Mouse (Mus musculus): ENCODE data around the gene Krt87.

The Krt87 gene

DNA sequence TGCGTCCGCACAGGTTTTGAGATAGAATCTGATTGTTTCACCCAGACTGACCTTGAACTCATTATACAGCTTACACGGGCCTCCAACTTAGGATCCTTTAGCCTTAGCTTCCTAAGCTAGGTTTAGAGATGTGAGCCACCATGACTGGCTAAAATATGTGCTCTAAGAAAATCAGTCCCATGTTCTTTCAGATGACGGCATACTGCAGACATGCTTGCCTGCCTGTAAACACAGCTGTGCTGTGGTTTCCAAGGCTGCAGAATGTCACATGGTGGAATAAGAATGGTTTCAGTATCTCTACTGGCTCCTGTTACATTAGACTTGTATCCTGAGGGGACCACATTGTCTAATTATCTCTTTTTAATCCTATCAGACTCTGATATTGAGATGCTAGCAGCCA is 19.7 kb downstream of the Krt87 start:
- DNase-seq (ENCODE audit: low spot score): no peak

DNA sequence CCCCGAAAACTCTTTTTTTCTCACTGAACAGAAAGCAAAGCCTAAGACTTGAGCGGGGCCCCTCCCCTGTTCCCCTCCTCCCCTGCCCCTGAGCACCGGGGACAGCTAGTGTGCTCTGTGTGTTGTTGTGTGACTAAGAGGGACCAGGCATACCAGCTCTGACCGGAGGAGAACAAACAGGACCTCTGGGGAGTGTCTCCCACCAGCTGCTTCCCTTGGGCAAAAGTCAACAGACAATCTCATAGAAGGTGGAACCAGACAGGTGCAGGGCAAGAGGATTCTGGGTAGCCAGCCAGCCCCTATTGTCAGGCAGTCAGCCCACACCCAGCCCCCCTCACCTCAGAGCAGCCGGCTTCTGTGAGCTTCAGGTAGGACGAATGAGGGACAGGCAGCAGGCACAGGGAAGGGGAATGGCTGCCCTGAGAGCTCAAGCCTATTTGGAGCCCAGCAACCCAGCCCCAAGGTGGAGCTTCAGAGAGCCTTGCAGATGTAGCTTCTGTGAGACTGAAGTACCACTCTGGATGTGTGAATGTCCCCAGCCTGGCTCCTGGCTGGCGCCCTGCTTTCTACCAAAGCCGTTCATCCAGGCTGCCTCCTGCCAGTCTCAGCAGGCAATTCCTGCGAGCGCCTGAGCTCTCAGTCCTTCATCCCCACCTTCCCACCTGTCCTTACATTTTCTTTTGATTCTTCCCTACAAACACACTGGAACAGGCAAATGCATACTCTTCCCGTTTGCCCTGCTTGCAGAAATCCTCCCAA is 23.6 kb downstream of the Krt87 start:
- DNase-seq (ENCODE audit: low spot score): no peak

DNA sequence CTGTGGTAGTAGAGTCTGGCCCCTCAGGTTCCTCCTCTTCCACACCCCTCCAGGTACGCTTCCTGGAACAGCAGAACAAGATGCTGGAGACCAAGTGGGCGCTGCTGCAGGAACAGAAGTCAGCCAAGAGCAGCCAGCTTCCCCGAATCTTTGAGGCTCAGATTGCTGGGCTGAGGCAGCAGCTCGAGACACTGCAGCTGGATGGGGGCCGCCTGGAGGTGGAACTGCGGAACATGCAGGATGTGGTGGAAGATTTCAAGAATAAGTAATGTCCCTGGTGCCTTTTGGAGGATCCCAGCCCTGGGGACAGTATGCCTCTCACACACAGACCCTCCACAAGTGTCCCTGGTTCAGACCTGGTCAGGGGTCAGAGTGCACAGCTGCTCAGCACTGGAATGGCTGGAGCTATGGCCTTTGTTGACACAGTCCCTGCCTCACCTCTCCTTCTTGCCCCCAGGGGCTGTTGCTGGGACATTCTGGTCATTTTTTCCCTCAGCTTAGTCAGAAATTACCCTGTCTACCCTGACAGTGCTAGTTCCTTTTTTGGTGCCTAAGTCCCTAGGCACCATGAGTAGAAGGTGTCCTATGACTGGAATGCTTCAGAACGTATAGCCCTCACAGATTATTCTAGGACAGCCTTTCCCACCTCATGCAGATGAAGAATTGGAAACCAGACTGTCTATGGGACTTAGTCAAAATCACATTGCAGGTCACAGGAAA is 24.5 kb downstream of the Krt87 start:
- no peak for DNase-seq (ENCODE audit: low spot score)

DNA sequence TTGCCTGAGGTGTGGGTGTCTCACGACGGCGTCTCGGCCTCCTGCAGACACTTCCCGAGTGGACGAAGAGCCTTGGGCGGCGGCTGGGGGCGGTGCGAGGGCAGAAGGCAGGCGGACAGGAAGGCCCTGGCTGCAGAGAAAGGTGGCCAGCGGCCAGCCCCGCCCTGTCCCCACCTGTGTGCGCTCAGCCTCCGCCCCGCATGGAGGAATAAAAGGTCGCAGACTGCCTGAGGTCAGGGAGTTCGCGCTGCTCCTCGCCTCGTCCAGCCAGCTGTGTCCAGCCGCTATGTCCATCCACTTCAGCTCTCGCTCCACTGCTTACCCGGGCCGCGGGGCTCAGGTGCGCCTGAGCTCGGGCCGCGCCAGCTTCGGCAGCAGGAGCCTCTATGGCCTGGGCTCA is 26.4 kb downstream of the Krt87 start:
- DNase-seq (ENCODE audit: low spot score): no peak

DNA sequence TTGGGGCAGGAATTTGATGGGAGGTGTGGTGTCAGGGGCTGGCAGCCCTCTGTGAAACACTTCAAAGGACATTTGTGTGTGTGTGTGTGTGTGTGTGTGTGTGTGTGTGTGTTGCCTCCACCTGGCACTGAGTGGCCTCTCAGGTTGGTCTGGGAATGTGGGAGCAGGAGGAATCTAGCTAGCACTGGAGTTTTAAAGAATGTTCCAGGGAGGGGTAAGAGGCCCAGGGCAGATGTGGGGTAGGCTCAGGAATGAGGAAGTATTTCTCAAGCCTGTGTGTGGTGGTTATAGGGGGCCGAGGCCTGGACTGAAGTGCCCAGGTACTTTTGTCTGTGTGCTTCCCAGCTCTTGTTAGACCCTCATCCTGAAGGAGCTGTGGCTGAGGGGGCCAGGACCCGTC is 27.8 kb downstream of the Krt87 start, which contains the start of gene Krt7:
Gene Krt7, plus strand, starts transcription at position 269 of the 400 bp plus-strand sequence.
- no peak for DNase-seq (ENCODE audit: low spot score)

DNA sequence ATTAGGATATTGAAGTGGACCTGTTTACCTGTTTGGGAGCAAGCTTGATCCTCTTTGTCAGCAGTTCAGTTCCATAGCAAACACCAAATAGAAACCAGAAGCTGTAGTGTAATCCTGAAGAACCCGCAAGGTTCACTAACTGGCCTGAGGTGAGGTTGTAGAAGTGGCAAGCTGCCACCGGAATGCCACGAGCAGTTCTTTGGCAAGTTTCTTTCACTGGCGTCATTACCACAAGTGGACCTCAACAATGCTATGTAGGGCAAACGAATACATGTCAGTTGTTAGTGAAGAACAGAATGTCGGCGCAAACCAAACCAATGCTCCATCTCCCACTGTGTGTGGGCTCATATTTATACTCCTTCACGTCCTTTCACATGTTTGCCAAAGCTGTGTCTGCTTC is 40.3 kb downstream of the Krt87 start:
- DNase-seq (ENCODE audit: low spot score): no peak

DNA sequence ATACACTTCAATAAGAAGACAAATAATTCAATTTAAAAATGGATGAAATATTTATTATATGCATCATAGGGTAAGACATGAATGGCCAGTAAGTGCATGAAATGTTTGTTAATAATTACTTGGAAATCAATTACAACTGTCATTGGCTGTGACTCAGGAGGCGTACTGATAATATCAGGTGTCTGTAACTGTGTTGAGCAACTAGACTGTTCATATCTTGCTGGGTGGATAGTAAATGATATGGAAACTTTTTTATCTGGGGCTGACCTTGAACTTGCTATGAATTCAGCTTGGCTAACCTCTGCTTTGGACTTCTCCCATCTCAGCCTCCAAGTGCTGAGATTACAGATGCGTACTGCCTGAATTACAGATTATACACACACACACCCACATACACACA is 40.9 kb downstream of the Krt87 start:
- DNase-seq (ENCODE audit: low spot score): no peak

DNA sequence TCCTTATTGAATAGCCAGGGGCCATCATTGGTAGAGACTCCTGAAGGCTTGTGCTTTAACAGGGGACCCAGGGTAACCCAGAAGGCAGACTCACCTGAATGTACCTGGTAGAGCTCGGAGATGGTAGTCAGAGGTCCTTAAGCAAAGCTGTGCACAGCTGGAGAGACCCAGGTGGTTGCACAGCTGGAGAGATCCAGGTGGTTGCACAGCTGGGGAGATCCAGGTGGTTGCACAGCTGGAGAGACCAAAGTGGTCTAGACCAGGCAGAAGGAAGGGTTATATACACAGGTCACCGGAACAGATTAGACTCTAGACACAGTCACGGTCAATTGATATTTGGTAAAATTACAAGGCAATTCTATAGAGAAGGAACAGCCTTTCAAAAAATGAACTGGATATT is 41.7 kb downstream of the Krt87 start:
- DNase-seq (ENCODE audit: low spot score): no peak

DNA sequence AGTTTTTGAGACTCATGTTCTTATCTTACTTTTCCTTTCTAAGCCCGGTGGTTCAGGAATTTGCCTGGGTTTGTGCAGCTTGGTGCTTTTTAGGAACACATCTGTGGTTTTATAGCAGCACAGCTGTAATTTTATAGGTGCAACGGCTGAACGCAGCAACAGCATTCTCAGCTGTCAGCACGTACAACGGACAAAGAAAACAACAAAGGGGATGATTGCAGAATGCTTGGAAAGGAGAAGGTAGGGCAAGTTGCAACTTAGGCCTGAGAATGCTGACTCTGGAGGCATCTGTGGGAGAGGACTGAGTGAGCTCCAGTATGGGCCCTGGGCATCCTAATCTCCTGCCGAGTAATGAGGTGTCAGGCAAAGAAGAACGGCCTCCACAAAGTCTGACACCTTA is 42.1 kb downstream of the Krt87 start:
- DNase-seq (ENCODE audit: low spot score): no peak

DNA sequence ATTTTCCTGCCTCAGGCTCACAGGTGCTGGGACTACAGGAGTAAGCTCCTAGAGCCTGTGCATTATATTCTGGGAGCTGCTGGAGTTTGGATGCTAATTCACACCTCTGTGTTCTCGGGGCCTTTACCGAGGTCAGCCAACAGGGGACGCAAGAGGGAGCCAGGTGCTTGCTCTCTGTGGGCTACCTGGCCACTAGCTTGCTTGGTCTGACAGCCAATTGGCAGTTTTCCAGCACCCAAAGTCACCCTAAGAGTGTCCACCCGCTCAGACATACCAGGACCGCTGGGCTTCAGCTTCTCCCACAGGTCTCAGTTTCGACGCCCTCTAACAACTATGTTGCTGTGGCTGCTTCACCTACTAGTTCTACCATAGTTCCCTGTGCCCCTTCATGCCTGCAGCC is 43.7 kb downstream of the Krt87 start:
- DNase-seq (ENCODE audit: low spot score): no peak

DNA sequence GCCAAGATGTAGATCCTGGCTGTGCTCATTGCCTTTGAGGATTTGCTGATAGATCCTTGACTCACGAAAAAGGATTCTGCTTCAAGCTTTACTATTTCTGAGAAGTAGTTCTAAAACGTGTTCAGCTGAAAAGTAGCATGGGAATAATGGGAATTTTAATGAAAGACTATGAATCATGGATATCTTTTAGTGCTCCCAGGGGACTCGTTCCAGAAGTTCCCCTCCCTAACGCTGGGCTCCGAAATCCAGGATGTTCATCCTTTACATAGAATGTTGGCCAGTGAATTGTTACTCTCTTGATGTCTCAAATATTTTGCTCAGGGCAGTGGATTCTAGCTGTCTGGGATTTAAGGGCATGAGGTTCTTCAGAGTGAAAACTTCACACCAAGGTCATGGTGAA is 46.4 kb downstream of the Krt87 start:
- no peak for DNase-seq (ENCODE audit: low spot score)

DNA sequence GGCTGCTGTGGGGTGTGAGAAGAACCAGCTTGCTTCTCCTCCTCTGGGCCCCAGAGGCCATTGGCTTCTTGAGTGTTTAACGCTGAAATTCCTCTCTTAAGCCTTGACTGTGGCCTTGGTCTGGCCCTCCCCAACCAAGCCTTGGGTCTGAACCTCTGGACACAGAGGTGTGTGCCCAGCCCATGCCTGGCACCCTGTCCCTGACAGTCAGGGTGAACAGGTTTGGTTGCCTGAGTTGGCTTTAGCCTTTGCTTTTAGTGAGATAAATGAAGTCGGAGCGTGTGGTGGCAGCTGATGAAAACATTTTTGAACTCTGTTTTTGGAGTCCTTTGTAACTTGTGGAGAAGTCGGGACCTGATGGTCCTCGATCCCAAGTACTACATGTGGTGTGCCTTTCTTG is 48.4 kb downstream of the Krt87 start:
- DNase-seq (ENCODE audit: low spot score): no peak

DNA sequence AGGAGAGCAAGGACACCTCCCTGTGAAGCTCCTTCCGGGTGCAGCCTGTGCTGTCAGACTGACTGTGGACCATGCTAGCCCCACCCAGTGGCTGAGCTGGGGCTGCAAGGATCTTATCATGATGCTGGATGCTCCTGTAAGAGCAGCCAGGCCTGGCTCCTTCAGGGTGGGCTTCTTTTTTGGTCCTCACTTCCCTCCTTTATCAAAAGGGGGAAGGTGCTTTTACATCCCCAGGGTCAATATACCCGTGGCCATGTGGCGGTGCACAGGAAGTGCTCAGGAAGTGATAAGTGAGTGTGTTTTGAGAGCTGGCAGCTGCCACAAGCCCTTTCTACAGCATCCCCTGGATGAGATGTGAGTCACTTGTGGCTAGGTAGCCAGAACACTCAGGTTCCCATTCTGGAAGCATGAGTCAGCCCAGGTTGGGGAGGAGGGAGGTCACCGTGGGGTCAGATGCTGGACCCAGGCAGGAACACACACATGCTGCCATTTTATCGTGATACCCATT is 50.5 kb downstream of the Krt87 start:
- no peak for DNase-seq (ENCODE audit: low spot score)

DNA sequence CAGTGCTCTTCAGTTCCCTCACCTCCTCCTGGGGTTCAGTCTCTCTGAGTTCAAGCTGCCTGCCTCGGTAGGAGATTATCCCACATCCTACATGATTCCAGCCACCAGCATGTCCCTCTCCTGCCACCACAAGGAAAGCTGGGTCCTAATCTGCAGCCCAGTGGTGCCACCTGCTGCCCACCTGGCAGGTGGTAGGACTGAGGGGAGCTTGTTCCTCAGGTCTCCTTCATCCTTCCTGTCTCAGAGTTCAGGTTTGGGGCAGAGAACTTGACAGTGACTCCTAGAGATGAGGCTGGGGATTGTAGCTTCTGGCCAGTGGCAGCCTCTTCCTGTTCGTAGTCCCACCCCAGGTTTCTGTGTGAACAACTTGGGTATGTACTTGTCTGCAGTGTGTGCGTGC is 51.4 kb downstream of the Krt87 start:
- no peak for DNase-seq (ENCODE audit: low spot score)

DNA sequence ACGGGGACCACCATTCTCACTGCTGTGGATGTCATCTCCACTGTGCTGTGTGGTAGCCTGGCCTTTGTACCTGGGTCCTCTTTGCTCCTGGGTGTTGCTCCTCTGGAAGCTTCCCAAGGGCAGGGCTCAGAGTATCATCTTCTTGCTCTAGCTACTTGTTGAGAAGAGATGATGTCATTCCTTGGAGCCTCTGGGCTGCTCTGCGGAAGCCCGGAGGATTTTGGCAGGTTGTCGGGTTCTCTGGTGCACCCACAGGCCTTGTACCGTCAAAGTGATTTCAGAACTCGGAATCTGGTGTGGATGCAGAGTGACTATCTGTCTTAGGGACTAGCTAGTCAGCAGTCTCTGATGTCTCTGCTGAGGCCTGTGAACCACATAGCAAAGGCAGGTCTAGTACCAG is 53.5 kb downstream of the Krt87 start:
- no peak for DNase-seq (ENCODE audit: low spot score)

DNA sequence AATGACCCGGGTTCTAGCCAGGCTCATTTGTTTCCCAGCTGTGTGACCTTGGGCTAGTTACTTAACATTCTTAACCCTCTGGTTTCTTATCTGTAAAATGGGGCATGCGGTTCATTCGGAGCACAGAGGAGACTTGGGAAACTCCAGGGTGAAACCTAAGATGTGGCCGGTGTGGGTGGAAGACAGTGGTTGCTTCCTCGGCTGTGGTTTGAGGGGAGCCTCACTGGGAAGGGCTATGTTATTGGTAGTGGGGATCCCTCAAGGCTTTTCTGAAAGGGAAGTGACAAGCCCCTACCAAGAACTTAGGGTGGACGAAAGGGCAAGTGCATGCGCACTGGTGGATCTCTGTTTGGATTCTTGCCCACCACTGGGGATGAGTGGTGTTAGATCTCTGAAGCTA is 54.0 kb downstream of the Krt87 start:
- DNase-seq (ENCODE audit: low spot score): no peak

DNA sequence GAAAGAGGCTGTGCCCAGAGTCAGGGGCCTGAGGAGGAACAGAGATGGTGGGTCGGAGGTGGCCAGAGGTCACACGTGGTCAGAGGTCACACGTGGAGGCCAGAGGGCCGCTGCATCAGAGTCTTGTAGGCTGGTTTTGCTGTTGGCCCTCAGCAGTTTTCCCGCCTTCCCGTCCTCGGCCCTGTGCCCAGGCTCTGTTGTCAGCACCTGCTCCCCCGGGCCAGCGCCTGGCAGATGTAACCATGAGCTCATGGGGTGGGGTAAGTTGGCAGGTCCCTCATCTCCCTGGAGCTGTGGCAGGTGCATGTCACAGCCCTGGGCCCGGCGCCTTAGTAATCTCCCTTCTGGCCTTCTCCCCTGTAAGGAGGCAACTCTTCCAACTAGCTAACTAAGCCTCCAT is 55.8 kb downstream of the Krt87 start:
- no peak for DNase-seq (ENCODE audit: low spot score)

DNA sequence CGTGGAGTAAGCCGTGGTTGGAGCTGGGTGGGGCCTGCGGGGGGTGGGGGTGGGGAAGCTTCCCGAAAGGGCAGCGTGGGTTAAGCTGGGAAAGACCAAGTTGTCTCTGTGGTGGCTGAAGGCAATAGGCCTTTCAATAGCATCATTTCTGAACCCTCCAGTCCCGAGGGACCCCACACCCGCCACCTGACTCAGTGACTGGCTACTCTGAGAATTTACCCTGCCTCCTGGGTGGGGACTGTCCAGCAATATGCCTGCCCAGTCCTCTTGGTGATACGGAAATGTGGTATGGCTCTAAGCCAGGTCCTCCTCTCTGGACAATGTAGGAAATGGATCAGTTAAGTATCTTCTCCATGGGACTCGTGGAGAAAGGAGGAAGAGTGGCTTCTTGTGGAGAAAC is 56.8 kb downstream of the Krt87 start:
- DNase-seq (ENCODE audit: low spot score): no peak
